Mouse (Mus musculus) bone marrow macrophage, adult 2 months (primary cell): Measurements from ENCODE around the gene Angptl6. TPM values are rescaled to one million over a fixed set of nuclear protein-coding genes. Genes with fewer than 3 reads are reported as not detected.

Experiments
- H3K27ac ChIP-seq: 2 replicates; pipeline ENCODE4 v1.5.1; 2012; ENCODE audit warnings: low read depth, low read length; ENCODE audit not compliant: insufficient read depth
- H3K4me1 ChIP-seq: 2 replicates; pipeline ENCODE4 v1.6.1; 2012; ENCODE audit warnings: low read length; ENCODE audit not compliant: control insufficient read depth, insufficient read depth
- H3K4me3 ChIP-seq: 2 replicates; pipeline ENCODE4 v1.5.1; 2012; ENCODE audit warnings: mild to moderate bottlenecking, low read length, moderate library complexity; ENCODE audit not compliant: insufficient read depth
- CTCF ChIP-seq: IDR thresholded peaks from 2 replicates; pipeline ENCODE4 v1.5.1; 2012; ENCODE audit warnings: low read depth, mild to moderate bottlenecking, low read length, moderate library complexity
- POLR2A ChIP-seq: IDR thresholded peaks from 2 replicates; pipeline ENCODE4 v1.6.1; 2012; ENCODE audit warnings: mild to moderate bottlenecking, low read depth, low read length, borderline replicate concordance
- polyA plus RNA-seq: library from polyadenylated mRNA; stranded (reverse); fragments of >200 nt; gene quantifications from 2 replicates; pipeline ENCODE4 v1.2.4, GENCODE M21; 2012; ENCODE audit not compliant: missing spikeins, insufficient read depth, insufficient read length

Gene Angptl6
- polyA plus RNA-seq, 1 experiment = 1.7 TPM

DNA sequence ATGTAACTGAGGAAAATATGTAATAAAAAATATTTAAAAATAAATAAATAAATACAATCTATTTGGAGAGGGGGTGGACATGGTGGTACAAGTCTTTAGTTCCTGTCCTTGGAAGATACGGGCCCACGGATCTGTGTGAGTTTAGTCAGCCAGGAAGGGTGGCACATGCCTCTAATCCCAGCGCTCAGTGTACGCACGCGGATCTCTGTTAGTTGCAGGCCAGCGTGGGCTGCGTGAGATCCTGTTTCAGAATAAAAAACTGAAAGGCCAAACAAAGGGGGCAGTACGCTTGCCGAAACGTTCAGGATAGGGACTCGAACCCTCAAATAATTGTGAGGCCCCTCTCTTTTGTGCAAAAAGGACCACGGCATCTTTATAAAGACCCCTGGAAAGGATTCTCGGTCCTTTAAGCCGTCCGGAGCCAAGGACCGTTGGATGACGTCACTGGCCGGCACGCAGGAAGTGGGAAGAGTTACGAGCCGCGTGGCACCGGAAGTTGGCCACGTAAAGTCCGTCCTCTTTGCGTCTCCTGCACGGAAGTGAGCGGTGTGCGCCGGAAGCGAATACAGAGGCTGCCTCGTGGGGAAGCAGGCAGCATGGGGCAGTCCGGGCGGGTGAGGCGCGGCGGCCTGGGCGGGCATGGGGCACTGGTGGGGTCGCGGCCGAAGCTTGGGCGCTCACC lies 8.3 kb upstream of the Angptl6 start, which contains the start of gene Ppan:
Ppan (plus strand) TSS at position 472 of the 682 bp plus-strand sequence.
- Histone ChIP-seq H3K4me3 (peak within 1 kb of the TSS; percentile 96), H3K4me1 (peaks cover 20% of the 10 kb centered on the region), H3K27ac (peak within 1 kb of the TSS; percentile 80)
- TF ChIP-seq POLR2A (no peak), CTCF (no peak)

GRCm38 (mm10) chr9:20887191-20887590 lies 7.7 kb upstream of the Angptl6 start:
- H3K4me3 ChIP-seq = no peak overlapping the region
- peaks cover 20% of the 10 kb centered on the region for H3K4me1 ChIP-seq
- no peak for TF ChIP-seq POLR2A
- TF ChIP-seq CTCF = no peak
- 0 out of 2 replicates have a peak overlapping the region, but pooled peaks have one; percentile 36 for H3K27ac ChIP-seq

DNA sequence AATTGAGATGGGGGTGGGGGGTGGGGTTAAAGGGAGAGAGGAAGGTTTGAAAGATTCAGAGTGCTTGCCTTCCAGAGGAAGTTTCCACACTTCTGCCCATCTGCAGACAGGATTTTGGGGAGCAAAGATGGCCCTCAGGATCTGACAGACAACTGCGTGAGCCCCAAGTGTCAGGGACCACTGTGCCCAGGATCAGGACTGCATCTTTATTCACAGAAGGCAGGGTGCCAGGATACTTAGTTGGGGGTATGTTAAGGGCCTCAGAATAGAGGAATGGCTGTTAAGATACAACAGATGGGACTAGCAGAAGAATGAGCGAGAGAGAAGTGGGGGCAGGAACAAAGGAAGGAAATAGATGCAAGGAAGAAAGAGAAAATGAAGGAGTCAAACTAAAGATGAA lies 7.0 kb upstream of the Angptl6 start:
- Histone ChIP-seq H3K4me3 (no peak overlapping the region), H3K4me1 (peaks cover 20% of the 10 kb centered on the region), H3K27ac (peak overlapping the region; percentile 13; the same call in 1 of the 2 replicates)
- no peak for TF ChIP-seq POLR2A
- TF ChIP-seq CTCF = no peak

GRCm38 (mm10) chr9:20878710-20879065 lies 839 bp downstream of the Angptl6 start:
- Histone ChIP-seq H3K27ac (peak overlapping the region; percentile 67), H3K4me1 (peaks cover 5% of the 10 kb centered on the region), H3K4me3 (peak overlapping the region; percentile 60)
- TF ChIP-seq POLR2A (no peak), CTCF (no peak)

- TF ChIP-seq POLR2A (no peak), CTCF (peak; percentile 21; the same call in 1 of the 2 replicates)
- Histone ChIP-seq H3K4me1 (peaks cover 5% of the 10 kb centered on the region), H3K4me3 (peak overlapping the region; percentile 60), H3K27ac (peak overlapping the region; percentile 67)
These were observed 1.4 kb downstream of the Angptl6 start for GRCm38 (mm10) chr9:20878041-20878709.

DNA sequence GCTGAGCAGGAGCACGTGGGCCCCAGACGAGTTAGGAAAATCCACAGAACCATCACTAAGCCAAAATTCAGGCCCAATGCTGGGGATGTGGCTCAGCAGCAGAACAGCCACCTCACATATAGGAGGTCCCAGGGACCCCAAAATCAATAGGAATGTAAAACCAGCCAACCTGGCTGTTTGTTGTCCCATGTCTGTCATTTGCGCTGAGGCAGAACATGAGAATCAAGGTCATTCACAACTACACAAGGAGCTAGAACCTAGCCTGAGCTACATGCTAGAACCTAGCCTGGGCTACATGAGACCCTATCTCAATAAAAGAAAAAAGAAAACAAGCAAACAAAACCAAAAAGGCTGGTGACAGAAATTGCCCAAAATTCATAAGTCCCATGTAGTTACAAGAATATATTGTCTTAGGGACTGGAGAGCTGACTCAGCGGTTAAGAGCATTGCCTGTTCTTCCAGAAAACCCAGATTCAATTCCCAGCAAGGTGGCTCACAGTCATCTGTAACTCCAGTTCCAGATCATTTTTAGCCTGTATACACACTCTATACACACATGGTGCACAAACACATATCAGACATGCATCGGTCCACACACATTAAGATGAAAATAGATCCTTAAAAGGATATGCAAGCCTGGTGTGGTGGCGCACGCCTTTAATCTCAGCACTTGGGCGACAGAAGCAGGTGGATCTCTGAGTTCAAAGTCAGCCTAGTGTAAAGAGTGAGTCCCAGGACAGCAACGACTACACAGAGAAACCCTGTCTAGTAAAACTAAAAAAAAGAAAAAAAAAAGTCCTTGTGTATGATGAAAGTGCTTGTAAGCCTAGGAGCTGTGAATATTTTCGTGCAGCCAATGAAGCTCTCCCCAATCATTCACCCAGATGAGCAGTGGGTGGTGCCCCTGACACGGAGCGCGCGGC lies 2.1 kb downstream of the Angptl6 start:
- no peak for TF ChIP-seq POLR2A
- TF ChIP-seq CTCF = no peak
- H3K27ac ChIP-seq = peak overlapping the region; percentile 37
- peaks cover 5% of the 10 kb centered on the region for H3K4me1 ChIP-seq
- H3K4me3 ChIP-seq = peak overlapping the region; percentile 55

GRCm38 (mm10) chr9:20876318-20877117 lies 3.0 kb downstream of the Angptl6 start:
- H3K4me3 ChIP-seq = no peak overlapping the region
- no peak overlapping the region for H3K27ac ChIP-seq
- TF ChIP-seq CTCF (no peak), POLR2A (no peak)
- peaks cover 5% of the 10 kb centered on the region for H3K4me1 ChIP-seq

GRCm38 (mm10) chr9:20875021-20875790 lies 4.3 kb downstream of the Angptl6 start:
- Histone ChIP-seq H3K27ac (no peak overlapping the region), H3K4me3 (no peak overlapping the region), H3K4me1 (peaks cover 5% of the 10 kb centered on the region)
- no peak for TF ChIP-seq CTCF
- no peak for TF ChIP-seq POLR2A
